Mouse (Mus musculus) gastrocnemius, postnatal 25 days (tissue): ENCODE results near the gene Elmo1. TPM values are rescaled to one million over a fixed set of nuclear protein-coding genes. Genes with fewer than 3 reads are reported as not detected.
A peak's percentile ranks its signal among the peaks of the same experiment; 100 is the strongest.

Source experiments
- DNase-seq: peaks from one replicate; pipeline ENCODE4 v3.0.0; 2022
- total RNA-seq, 2 experiments: library from RNA; stranded (reverse); gene quantifications; 1 replicate in 1 of 2; 2 replicates in 1 of 2; pipeline ENCODE4 v1.2.3; 2021

The Elmo1 gene
- total RNA-seq, 2 experiments from 2014 or later = 4.8 to 6.0 TPM

DNA sequence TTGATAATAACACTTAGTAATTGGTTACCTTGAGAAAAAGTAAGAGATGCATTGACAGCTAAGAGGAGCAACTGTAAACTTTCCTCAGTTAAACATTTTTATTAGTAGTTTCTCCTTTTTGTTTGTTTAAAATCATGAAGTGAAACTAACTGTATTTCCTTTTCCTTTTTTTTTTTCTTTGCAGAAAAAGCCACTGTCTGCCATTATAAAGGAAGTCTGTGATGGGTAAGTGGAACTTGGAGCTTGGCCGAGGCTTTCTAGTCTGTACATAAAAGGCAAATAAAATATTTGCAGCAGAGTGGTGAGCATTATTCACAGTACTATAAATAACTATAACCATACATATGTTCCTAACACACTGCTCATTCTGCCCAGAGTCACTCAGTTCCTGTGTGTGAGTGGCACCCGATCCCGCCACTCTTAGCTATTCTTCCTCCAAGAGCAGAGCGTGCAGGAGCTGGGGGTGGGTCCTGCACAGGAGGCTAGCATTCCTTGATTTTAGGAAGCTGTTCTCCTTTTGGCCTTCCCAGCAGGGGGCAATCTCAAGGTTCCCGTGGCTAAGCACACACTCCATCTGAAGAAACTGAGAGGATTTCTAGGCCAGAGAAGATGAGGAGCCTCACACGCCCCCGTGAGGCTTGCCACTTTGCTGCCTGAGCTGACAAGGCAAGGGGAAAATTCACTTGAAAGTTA lies 117.7 kb downstream of the Elmo1 start:
- no peak for DNase-seq

DNA sequence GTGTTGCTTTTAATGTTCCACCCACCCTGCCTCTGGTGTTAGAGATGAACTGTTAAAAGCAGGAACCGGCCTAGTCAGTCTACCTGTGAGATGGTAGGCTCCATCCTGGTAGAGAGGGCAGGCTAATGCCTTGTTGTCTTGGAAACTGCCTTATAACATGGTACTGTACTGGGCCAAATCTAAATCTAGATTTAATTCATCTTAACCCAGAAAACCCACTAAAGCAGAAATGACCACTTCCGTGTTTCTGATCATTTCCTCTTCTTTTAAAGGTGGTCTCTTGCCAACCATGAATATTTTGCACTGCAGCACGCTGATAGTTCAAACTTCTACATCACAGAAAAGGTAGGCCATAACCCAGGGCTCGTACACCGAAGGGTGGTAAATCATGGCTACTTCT lies 118.5 kb downstream of the Elmo1 start:
- no peak for DNase-seq

DNA sequence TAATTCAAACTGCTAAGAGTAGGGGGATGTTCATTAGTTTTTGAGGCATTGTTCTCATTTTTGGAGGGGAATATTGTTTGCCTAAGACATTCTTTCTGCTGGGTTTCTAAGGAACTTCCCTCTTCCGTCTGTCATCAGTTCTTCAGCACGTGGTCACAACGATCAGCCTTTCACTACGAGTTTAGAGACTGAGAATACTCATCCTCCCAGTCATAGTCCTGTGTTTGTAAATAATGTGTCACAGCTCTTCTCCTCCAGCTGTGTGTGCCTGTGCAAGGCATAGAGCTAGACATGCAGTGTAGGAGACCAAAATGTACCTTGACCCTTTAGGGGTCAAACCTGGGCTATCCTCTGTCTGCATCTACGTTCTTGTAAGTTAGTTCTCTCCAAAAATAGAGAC lies 121.4 kb downstream of the Elmo1 start:
- no peak for DNase-seq

DNA sequence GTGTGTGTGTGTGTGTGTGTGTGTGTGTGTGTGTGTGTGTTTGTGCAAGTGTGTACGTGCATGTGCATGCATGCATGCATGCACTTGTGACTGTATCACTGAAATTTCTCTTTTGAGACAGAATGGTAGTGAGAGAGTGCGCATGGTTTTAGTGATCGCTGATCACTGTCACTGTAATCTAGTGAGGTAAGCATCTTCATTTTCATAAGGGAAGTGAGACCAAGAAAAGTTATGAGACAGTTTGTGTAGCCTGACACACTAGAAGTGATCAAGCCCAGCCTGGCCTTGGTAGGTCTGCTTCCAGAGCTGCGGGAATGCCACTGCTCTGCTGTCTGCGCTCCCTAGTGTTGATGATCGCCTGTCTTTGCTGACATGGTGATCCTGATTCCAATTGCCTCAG lies 122.3 kb downstream of the Elmo1 start:
- DNase-seq = no peak

DNA sequence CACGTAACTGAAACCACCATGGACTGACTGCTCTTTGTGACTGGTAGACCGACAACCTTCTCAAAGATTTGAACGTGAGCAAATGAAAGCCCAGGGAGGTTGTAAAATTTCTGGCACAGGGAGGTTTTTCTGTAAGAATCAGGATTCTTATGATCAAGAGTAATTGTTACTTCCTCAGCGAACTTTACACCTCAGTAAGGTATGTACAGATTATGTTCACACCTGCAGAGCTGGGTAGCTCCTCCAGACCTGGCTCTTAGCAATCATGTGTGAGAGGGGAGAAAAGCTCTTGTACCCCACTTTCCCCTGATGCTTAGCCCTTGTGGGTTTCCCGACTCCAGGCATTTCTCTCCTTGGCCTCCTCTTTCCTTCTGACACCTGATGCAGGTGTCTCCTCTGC lies 123.5 kb downstream of the Elmo1 start:
- DNase-seq = no peak

DNA sequence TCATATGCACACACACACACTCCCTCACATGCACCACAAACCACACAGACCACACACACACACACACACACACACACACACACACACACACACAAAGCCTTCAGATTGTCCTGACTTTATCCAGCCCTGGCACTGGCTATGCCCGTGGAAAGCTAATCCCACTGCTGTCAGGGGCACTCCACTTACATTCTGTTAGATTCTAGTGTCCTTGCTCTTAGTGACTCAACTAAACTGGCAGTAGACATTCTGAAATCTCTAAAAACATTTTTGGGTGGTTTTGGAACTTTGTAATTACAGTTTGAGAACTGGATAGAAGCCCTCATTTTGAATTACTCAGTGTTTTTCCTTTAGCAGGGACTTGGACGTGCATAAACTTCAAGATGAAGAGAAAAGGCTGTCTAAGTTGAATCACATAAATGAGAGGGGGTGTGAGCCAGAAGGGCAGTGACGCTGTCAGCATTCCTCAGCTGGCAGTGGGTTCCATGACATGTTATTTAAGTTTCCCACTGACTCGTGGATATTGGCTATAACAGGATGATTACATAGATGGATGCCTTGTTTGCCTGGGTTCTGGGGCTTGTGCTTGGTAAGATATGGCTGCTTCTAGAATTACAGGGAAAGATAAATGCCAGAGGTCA lies 127.2 kb downstream of the Elmo1 start:
- DNase-seq = no peak

DNA sequence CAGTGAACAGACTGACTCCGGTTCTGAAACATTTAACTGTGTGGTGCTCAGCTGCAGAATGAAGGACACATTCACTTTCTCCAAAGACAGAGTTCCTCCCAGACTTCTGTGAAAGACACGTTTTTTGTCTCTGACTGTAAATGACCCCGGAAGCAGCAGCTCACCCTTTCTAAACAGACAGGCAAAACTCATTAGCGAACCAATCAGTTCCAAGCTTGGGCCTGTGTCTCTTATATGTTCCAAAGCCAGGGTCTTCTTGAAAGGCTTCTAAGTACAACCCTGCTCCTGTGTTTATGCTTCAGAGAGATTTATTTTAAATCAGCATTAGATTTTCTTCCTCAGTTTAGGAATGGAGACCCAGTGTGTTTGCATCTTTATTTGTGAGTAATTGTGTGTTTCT lies 127.7 kb downstream of the Elmo1 start:
- no peak for DNase-seq

DNA sequence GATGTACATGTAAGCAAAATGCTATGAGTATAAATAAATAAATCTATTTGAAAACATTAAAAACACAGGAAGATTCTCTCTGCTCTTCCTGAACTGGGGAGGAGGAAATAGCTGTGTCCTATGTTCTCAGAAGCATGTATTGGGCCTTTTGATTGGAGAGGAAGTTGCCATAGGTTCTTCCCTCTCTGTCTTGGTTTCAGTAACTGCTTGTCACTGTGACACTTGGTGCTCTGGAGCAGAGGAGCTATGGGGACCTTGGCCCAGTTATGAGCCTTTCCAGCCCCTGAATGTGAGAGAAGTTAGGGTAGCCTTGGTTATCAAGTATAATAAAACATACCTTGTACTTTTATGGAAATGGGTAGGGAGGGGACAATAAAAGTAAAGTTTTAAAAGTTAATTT lies 130.0 kb downstream of the Elmo1 start:
- DNase-seq = no peak

DNA sequence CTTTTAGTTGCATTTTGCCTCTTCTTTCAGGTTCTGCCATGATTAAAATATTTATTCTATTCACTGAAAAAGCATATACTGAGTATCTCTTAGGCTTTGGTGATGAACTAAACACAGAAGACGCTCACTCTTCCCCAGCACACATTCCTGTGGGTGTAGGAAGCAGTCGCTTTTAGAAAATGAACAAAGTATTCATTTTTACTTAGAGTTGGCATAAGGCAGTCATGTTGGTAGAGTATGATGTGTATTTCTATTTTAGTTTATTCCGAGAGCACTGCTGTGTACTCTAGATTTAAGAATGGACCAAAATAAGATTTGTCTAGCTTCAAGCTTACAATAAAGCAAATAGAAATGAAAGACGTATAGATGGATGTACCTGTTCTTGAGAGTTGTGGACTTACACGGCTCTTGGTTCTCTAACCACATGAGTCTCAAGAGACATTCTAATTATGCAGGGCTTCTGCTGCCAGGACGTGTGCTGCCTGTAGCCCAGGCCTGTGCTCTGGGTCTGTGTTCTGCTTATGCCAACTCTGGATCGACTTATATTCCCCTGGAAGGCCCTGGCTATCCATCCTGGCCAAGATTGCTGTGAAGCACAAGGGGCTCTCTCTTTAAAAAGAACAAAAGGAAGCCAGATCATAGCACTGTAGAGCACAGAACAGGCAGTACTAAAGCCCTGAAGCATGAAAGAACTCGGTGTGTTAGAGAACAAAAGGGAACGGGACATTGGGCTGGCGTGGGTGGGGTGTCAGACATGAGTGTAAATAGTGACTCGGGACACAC lies 137.7 kb downstream of the Elmo1 start:
- no peak for DNase-seq

DNA sequence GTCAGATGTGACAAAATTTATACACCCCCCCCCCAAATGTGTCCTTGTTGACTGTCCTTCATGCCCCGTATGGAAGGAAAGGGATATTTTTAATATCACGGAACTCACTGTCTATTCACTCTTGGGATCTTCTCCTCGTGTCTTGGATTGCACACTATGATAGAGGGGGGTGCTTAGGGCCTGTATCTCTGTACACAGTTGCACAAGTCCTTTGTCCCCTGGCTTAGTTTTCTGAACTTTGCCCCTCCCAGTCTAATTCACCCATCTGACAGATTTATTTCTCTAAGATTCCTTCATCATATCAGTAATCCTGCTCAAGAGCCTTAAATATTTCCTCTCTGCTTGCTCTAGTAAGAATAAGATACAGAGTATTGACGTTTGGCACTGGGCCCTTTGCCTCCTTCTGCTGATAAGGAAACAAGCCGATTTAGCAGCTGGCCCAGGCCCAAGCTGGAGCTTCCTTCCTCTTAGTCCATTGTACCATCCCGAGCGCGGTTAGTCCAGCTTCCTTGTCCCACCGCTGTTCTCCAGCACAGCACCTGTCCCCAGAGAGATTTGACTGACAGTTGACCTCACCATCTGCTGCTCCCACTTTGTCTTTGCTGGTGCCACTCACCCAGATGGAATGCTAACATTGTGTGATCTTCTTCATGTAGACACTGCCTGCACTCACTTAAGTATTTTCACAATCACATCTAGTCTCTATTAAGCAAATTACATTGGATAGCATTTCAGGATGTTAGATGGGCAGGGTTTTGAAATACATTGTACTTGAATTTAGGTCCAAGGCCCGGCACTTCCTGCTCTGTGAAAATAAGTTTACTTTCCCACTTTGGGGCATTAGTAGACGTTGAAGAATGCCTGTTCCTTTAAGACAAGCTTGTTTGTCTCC lies 141.7 kb downstream of the Elmo1 start:
- peak; percentile 71 for DNase-seq

DNA sequence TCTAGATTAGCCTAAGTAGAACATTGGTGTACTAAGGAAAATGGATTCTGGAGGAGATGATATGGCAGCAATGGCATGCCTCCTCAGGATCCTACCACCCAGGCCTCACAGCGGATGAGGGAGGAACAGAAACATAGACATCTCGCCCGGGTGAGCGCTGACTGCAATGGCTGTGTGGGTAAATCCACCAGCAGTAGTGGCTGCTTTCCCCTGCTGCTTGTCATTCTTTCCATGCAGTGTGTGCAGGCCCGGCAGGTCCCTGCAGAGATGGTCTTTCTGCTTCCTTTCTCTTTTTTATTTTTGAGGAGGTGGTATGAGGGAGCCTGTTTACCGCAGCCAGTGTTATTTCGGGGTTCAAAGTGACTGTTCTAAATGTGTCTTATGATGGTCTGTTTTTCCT lies 143.3 kb downstream of the Elmo1 start:
- DNase-seq = no peak

DNA sequence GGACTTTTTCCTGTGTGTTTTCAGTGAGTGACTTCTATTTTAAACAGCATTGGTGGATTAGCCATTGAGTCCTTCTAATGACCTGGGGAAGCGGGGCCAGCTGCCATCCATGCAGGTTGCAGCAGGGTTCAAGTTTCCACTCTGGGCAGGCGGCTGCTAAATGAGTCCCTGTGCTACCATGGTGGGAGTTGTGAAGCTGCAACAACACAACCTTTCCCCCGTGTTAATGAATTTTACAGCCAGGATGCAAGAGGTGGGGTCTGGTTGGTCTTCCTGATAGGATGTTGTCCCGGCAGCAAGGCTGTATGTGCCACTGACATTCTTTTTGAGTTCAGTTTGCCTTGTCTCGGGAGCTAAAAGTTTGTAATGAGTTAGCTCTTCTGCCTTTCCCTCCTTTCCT lies 147.2 kb downstream of the Elmo1 start:
- peak; percentile 13 for DNase-seq

DNA sequence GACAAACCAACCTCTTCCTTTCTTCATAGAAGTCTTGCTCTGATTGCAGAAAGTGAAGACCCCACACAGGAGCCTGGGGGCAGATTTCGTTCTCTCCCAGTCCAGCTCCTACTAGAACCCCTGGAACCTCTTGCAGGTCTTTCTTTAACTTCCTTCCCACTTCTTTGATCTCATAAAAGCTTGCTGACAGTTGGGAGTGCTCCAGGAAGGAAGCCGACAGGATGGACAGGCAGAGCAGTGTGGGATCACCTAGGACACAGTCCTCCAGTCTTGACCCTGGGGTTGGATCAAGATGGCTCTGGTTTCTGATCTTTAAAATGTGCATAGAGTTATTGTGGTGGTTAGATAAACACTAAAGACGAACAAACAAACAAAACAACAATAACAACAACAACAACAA lies 147.8 kb downstream of the Elmo1 start:
- DNase-seq = no peak

DNA sequence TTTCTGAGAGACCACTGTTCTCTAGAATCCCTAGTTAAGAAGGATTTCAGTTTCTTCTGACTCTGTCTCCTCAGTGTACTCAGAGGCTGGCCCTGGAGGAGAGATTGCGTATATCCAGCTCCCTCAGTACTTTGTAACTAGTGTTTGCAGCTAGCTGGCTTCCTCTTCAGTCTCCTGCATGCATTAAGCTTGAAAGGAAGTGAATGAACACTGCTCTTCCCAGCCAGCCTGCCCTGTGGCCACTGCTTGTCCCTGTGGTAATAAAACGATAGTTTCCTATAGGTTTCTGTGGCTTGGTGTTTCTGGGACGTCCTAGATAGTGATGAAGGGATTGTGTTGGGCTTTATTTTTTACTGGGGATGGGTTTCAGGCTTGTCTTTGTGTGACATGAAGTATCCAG lies 148.3 kb downstream of the Elmo1 start:
- no peak for DNase-seq

DNA sequence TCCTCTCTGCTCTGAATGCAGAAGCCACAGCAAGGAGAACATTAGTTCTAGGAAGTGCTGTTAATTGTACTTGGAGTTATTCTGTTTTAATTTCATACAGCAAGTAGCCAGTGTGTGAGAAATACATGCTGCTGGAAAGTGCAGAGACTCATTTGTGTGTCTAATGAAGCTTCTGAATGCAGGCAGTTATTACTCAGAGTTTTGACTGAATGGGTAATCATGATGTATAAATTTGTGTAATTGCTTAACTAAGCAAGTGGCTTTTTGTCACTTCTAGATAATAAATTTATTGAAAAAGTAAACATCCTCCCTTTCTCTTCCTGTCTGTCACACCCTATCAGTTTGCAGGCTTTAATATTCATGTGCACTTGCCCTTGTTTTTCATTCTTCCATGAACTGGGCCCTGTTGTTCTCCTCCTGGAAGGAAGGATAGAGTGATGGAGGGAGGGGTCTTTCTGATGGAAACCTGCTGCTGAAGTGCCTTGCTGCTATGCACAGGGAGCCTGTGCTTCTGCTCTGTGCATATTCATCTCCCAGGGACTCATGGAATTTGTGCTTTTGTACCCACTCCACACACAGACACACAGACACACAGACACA lies 159.8 kb downstream of the Elmo1 start:
- DNase-seq = no peak

DNA sequence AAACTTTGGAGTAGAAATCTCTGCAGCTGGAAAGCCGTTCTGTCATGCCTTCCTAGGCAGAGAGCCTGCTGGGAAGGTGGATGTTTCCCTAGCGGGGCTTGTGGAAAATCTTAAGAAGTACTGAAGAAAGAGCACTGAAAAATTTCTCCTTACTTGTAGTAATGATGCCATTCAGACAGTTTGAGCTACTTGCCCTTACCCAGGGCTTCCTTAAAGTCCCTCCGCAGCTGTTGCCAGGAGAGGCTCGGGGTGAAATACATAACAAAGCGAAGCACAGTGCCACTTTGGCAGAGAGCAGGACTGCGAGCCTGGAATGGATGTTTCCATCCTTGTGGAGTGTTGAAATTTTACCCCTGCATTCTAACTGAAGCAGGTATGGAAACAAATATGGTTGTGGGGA lies 164.5 kb downstream of the Elmo1 start:
- DNase-seq = peak; percentile 23

DNA sequence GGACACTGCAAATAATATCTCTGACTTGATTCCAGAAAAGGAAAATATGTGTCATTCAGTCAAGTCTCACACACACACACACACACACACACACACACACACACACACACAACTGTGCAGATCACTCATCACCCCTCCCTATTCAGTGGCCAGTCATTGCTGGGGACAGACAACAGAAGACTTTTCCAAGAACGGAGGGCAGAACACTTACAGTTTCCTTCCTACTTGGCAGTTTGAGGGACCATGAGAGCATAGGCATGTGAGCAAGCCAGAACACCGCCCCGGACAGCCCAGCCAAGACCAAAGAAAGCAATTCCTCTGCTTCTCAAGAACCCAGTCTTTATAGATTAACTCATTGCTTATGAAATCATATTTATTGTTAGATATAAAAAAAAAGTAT lies 165.0 kb downstream of the Elmo1 start:
- peak; percentile 69 for DNase-seq

DNA sequence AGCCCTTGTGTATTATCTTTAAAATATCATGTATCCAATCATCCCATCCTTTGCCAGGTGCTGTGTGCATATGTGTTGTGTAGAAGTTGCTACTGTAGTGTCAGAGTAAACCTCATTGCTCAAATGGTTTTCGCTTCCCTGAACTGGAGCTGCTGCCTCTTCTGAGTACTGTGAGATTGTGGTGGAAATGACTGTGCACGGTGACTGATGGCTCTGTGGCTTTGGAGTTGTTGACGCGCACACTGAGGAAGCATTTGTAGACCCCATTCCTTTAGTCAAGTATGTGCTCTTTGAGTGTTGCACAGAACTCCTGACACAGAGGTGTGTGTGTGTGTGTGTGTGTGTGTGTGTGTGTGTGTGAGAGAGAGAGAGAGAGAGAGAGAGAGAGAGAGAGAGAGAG lies 166.2 kb downstream of the Elmo1 start:
- no peak for DNase-seq

DNA sequence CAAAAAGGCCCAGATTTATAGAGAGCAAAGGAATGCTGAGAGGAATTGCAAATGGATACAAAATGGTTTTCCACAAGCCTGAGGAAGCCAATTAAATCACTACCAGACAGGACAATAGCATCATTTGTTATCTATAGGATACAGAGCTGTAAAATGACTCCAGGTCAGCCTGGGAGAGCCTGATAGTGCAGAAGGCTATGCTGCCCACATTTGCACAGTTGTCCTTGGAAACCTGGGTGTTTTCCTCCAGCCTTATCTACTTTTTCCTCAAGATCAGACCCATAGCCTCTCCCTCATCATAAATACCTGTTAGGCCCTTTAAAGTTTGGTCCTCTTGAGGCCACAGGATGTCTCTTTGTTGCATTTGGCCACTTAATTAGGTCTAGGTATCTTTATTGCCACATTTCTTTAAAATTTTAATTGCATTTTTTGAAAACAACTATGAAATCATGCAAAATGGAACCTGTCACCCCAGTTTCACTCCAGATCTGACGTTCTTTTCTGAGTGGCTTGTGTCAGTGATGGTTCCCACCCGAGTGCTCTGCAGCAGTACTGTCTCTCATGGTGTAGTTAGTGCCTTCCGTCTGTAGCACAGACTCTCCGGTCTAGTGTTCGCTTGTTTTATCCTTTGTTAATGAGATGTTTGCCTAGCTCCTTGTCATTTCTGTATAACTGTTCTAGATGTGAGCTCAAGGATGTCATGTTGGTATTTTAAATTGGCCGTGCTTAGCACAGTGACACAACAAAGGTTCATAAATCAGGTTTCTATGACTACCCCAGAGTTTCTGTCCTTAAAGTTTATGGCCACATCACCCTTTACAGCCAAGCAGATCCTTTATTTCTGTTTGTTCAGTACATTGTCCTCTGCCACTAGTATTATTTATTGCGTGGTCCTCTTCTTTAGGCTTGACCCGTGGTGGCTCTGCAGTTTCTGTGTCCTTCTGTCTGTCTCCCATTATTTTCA lies 167.4 kb downstream of the Elmo1 start:
- DNase-seq = no peak

DNA sequence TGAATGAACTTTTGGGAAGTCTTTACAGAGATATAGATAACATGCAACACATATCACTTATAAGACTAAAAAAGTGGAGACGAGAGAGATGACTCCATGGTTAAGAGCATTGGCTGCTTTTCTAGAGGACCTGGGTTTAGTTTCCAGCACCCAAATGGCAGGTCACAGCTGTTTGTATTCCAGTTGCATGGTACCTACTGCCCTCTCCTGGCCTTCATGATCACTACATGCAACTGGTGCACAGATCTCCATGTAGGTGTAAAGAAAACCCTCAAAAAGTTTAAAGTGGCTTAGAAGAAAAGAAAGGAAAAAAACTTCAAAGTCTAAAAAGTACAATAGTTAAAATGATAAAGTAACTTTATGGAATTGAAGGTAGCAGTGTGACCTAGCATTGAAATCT lies 172.8 kb downstream of the Elmo1 start:
- DNase-seq = no peak

DNA sequence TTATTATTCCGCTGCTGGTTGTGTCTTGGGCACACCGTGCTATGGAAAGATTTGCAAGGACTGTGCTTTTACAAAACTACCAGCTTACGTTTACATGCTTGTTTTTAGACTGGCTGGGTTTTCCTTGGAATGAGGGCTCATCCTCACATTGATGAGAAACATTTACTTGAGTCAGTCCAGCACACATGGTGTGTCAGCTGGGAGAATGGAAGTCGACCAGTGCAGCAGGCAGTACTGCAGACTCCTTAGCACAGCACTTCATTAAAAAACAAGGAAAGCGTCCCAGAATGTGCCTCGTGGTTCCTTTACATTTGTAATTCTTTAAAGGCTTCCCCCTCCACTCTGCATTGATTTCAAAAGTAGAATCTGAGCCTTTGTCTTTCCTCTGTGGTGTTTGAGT lies 179.8 kb downstream of the Elmo1 start:
- DNase-seq = no peak
